Mouse (Mus musculus) urinary bladder, postnatal 25 days (tissue): Measurements from ENCODE around the gene Rbm4.

ENCODE experiments used
- DNase-seq: peaks from one replicate; pipeline ENCODE4 v3.0.0; 2022; ENCODE audit warnings: low spot score

Gene Rbm4

GRCm38 (mm10) chr19:4741482-4741881 lies 52.2 kb downstream of the Rbm4 start:
- DNase-seq, result no peak

- DNase-seq, result no peak
Observed at GRCm38 (mm10) chr19:4739762-4740161, 53.9 kb downstream of the Rbm4 start.

GRCm38 (mm10) chr19:4739053-4739452 lies 54.6 kb downstream of the Rbm4 start:
- no peak for DNase-seq

- no peak for DNase-seq
Observed at GRCm38 (mm10) chr19:4737866-4738265, 55.8 kb downstream of the Rbm4 start.
